ENCODE assay signal across 7 mouse cellular contexts in genomic region chr17:78936466-78937228, GRCm38 (mm10). TPM values are rescaled to one million over a fixed set of nuclear protein-coding genes. Genes with fewer than 3 reads are reported as not detected.
A peak's percentile ranks its signal among the peaks of the same experiment; 100 is the strongest.
DNase-seq lines count a peak whose midpoint lies in the region; ATAC-seq lines count a peak whose summit lies in the region.

TSS of gene Cebpz (minus strand) at chr17:78937066.
TSS of gene Ndufaf7 (plus strand) at chr17:78937136.

- no peaks in the 10 kb centered on the region for H3K27me3 ChIP-seq in embryonic facial prominence, embryonic 11.5 days (ENCODE audit: control insufficient read depth, insufficient read depth, low read length)
- no peaks in the 10 kb centered on the region for H3K27me3 ChIP-seq in limb, embryonic 11.5 days (ENCODE audit: control insufficient read depth, insufficient read depth, low read length)
- H3K27me3 ChIP-seq in midbrain, embryonic 14.5 days (ENCODE audit: control insufficient read depth, insufficient read depth, low read length): no peaks in the 10 kb centered on the region

- ATAC-seq in embryonic facial prominence, embryonic 11.5 days (replicated peaks; ENCODE audit: insufficient number of reproducible peaks, low FRiP score, low TSS enrichment, low read depth): peak; percentile 98
- ATAC-seq in limb, embryonic 11.5 days (ENCODE audit: insufficient number of reproducible peaks, low FRiP score, low TSS enrichment, low read depth): peak; percentile 98
- ATAC-seq in midbrain, embryonic 14.5 days (ENCODE audit: low FRiP score, low TSS enrichment): peak; percentile 99

- peak; percentile 98 for DNase-seq in adrenal gland, postnatal 14 days
- DNase-seq in embryonic facial prominence, embryonic 11.5 days (ENCODE audit: low spot score): peak; percentile 100
- DNase-seq in heart, adult 11 months: peak; percentile 100
- peak; percentile 98 for DNase-seq in kidney, adult 18-20 months
- peak; percentile 99 for DNase-seq in limb, embryonic 11.5 days (ENCODE audit: low spot score)
- DNase-seq in midbrain, embryonic 14.5 days: peak; percentile 100
- peak; percentile 90 to 97 for DNase-seq in spleen, adult 18-20 months

- no peaks in the 10 kb centered on the region for H3K9me3 ChIP-seq in embryonic facial prominence, embryonic 11.5 days (replicated peaks; ENCODE audit: control insufficient read depth, low read length)
- H3K9me3 ChIP-seq in limb, embryonic 11.5 days (ENCODE audit: control insufficient read depth, low read length): no peaks in the 10 kb centered on the region
- H3K9me3 ChIP-seq in midbrain, embryonic 14.5 days (ENCODE audit: control insufficient read depth, low read length): no peaks in the 10 kb centered on the region

- H3K4me1 ChIP-seq in embryonic facial prominence, embryonic 11.5 days (ENCODE audit: control insufficient read depth, insufficient read depth, low read length): no peaks in the 10 kb centered on the region
- H3K4me1 ChIP-seq in limb, embryonic 11.5 days (ENCODE audit: control insufficient read depth, insufficient read depth, low read length): no peaks in the 10 kb centered on the region
- H3K4me1 ChIP-seq in midbrain, embryonic 14.5 days (ENCODE audit: control insufficient read depth, insufficient read depth, low read length): peaks cover 16% of the 10 kb centered on the region

- peak within 1 kb of the TSS; percentile 62 for H3K4me2 ChIP-seq in embryonic facial prominence, embryonic 11.5 days (ENCODE audit: low read depth, low read length)
- H3K4me2 ChIP-seq in limb, embryonic 11.5 days (ENCODE audit: low read depth, severe bottlenecking): peak within 1 kb of the TSS; percentile 61
- H3K4me2 ChIP-seq in midbrain, embryonic 14.5 days (ENCODE audit: low read length): peak within 1 kb of the TSS; percentile 60

- H3K4me3 ChIP-seq in embryonic facial prominence, embryonic 11.5 days (ENCODE audit: low read depth, low read length): peak within 1 kb of the TSS; percentile 87
- H3K4me3 ChIP-seq in limb, embryonic 11.5 days (ENCODE audit: low read depth, low read length): peak within 1 kb of the TSS; percentile 90
- peak within 1 kb of the TSS; percentile 87 for H3K4me3 ChIP-seq in midbrain, embryonic 14.5 days (replicated peaks; ENCODE audit: low read depth, low read length)

- peak within 1 kb of the TSS; percentile 75 for H3K9ac ChIP-seq in embryonic facial prominence, embryonic 11.5 days (replicated peaks; ENCODE audit: low read length)
- H3K9ac ChIP-seq in limb, embryonic 11.5 days (ENCODE audit: low read length): peak within 1 kb of the TSS; percentile 72
- peak within 1 kb of the TSS; percentile 75 for H3K9ac ChIP-seq in midbrain, embryonic 14.5 days (replicated peaks; ENCODE audit: low read length)

- under 1% methylated on average over 45 of the region's 45 CpGs for WGBS in embryonic facial prominence, embryonic 11.5 days
- under 1% methylated on average over 45 of the region's 45 CpGs for WGBS in limb, embryonic 11.5 days
- WGBS in midbrain, embryonic 14.5 days: under 1% methylated on average over 45 of the region's 45 CpGs

- no peaks in the 10 kb centered on the region; the same call in 1 of the 2 replicates for H3K36me3 ChIP-seq in embryonic facial prominence, embryonic 11.5 days (replicated peaks; ENCODE audit: control insufficient read depth, insufficient read depth, low read depth, low read length)
- H3K36me3 ChIP-seq in limb, embryonic 11.5 days (ENCODE audit: control insufficient read depth, insufficient read depth, low read length): peaks cover 17% of the 10 kb centered on the region
- peaks cover 42% of the 10 kb centered on the region for H3K36me3 ChIP-seq in midbrain, embryonic 14.5 days (ENCODE audit: control insufficient read depth, insufficient read depth, low read length)

- H3K27ac ChIP-seq in embryonic facial prominence, embryonic 11.5 days (replicated peaks; ENCODE audit: low read depth, low read length): no peak within 1 kb of the TSS
- H3K27ac ChIP-seq in limb, embryonic 11.5 days (replicated peaks; ENCODE audit: low read depth, low read length): no peak within 1 kb of the TSS
- H3K27ac ChIP-seq in midbrain, embryonic 14.5 days (replicated peaks; ENCODE audit: low read depth, low read length): peak within 1 kb of the TSS; percentile 73

RNA-seq across cellular contexts. Expression of gene Cebpz, which starts in this region (rescaled TPM):
- 45.6 and 52.3 TPM in 2 replicates for total RNA-seq in adrenal gland, postnatal 14 days (2021)
- 57.6 and 69.3 TPM in 2 replicates for polyA plus RNA-seq in embryonic facial prominence, embryonic 11.5 days (2014; fragmentation: Nextera tagmentation; extraction: Ambion mirVana)
- 68.7 and 78.5 TPM in 2 replicates for polyA plus RNA-seq in limb, embryonic 11.5 days (2014; fragmentation: Nextera tagmentation; extraction: Ambion mirVana)
- polyA plus RNA-seq in midbrain, embryonic 14.5 days (2014; fragmentation: Nextera tagmentation; extraction: Ambion mirVana): 48.8 and 53.4 TPM in 2 replicates

RNA-seq across cellular contexts. Expression of gene Ndufaf7, which starts in this region (rescaled TPM):
- 41.8 and 45.7 TPM in 2 replicates for total RNA-seq in adrenal gland, postnatal 14 days (2021)
- 58.2 and 62.5 TPM in 2 replicates for polyA plus RNA-seq in embryonic facial prominence, embryonic 11.5 days (2014; fragmentation: Nextera tagmentation; extraction: Ambion mirVana)
- 46.5 and 52.1 TPM in 2 replicates for polyA plus RNA-seq in limb, embryonic 11.5 days (2014; fragmentation: Nextera tagmentation; extraction: Ambion mirVana)
- 54.3 and 58.9 TPM in 2 replicates for polyA plus RNA-seq in midbrain, embryonic 14.5 days (2014; fragmentation: Nextera tagmentation; extraction: Ambion mirVana)
